Mouse (Mus musculus) B cell, adult 62 days (primary cell): Measurements from ENCODE around the gene Lao1. TPM values are rescaled to one million over a fixed set of nuclear protein-coding genes. Genes with fewer than 3 reads are reported as not detected.

Experiments
- total RNA-seq: library from RNA; stranded (reverse); gene quantifications from 4 replicates; pipeline ENCODE4 v1.2.4, GENCODE M21; 2023

Gene Lao1
- total RNA-seq = not detected in 4 replicates

DNA sequence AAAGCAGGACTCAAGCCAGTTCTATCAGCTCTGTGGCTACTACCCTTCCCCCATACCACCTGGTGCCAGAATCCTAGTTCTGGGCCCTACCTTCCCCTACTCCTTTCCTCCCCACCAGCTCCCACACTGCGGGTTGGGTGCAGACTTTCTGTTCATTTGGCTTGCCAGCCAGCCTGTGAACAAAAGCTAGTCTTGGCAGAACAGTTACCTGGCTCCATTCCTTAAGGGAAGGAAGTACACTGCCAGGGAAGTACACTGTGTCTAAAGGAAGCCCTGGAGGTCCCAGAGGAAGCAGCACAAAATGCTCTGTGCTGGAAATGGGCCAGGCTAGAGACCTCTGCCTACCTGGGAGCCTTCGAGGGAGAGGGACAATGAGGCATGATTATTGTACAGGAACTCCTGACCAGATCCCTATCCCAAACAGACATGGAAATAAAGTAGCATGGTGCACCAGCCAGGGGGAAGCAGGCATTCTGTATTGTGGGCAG lies at the start of gene Lao1:
TSS of gene Lao1 (plus strand) at position 438 of the 488 bp plus-strand sequence.

DNA sequence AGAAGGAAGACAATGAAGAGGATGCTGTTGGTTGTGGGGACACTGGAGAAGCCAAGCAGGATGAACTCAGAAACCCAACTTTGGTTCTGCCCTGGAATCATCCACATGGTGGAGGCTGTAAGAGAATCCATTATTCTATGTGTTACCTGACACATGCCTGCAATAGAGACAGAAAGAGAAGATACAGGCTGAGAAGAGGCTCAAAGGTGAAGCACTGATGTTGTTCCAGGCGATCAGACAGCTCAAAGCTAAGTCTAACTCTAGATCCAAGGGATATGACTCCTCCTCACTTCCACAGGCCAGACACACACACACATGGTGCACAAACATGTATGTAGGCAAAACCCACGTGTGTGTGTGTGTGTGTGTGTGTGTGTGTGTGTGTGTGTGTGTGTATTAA lies 44.0 kb upstream of the Lao1 start, which contains the start of gene Olfr1329:
TSS of gene Olfr1329 (minus strand) at position 101 of the 400 bp plus-strand sequence.

DNA sequence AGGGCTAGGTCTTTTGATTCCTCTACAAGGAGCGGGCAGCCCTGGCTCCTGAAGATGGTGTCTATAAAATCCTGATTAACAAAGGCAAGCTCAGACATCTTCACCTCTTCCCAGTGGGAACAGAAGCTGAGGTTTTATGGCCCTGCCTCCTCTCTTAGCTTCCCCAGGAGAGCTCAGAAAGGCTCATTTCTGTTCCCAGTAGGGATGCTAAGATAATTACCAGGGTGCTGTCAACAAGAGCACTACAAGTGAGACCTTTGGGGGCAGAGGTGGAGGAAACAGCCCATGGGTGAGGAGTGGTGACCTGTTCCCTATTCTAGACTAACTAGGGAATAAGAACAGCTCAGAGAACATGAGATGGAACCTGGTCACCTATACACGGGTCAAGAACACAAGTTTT lies 22.9 kb upstream of the Lao1 start, which contains the start of gene Olfr1328:
TSS of gene Olfr1328 (minus strand) at position 101 of the 400 bp plus-strand sequence.

Other genes with a start within 250 kb of the Lao1 start
- gene Olfr1340, start 241.4 kb upstream of the Lao1 start, total RNA-seq = not detected in 4 replicates
- gene Olfr1339, start 229.4 kb upstream of the Lao1 start, total RNA-seq = not detected in 4 replicates
- gene Olfr1338, start 202.8 kb upstream of the Lao1 start, total RNA-seq = not detected in 4 replicates
- not detected in 4 replicates for gene Olfr1337, start 179.0 kb upstream of the Lao1 start, total RNA-seq
- gene Olfr1335, start 151.6 kb upstream of the Lao1 start, total RNA-seq = not detected in 4 replicates
- gene Olfr1333, start 125.3 kb upstream of the Lao1 start, total RNA-seq = not detected in 4 replicates
- gene Olfr1331, start 96.9 kb upstream of the Lao1 start, total RNA-seq = not detected in 4 replicates
- not detected in 4 replicates for gene Olfr1330, start 73.0 kb upstream of the Lao1 start, total RNA-seq
- gene Olfr1329, start 44.1 kb upstream of the Lao1 start, total RNA-seq = not detected in 4 replicates
- not detected in 4 replicates for gene Olfr1328, start 23.0 kb upstream of the Lao1 start, total RNA-seq
- 49.4 to 60.1 TPM (median 57.4 TPM) in 4 replicates for gene Slc2a1, start 147.1 kb downstream of the Lao1 start, total RNA-seq
- gene Zfp691, start 212.6 kb downstream of the Lao1 start, total RNA-seq = 7.9 to 14.6 TPM (median 11.3 TPM) in 4 replicates
- gene Ermap, start 228.4 kb downstream of the Lao1 start, total RNA-seq = 0.60 to 1.4 TPM (median 0.97 TPM) in 4 replicates
- 22.8 to 30.0 TPM (median 25.6 TPM) in 4 replicates for gene Svbp, start 233.7 kb downstream of the Lao1 start, total RNA-seq